Mouse (Mus musculus) kidney, adult 2 months (tissue): Measurements from ENCODE around the gene Cd7.

Experiments
- CTCF ChIP-seq: fragments of 200-500 bp; conservative IDR thresholded peaks from 2 replicates; pipeline ENCODE4 v1.5.1; 2011; ENCODE audit warnings: low read depth, mild to moderate bottlenecking, control low read depth, low read length, moderate library complexity, mixed read lengths; ENCODE audit not compliant: insufficient read depth, insufficient read length
- POLR2A ChIP-seq: fragments of 200-500 bp; IDR thresholded peaks from one replicate; pipeline ENCODE4 v1.6.1; 2011; ENCODE audit warnings: low read depth, low read length, control low read depth

DNA sequence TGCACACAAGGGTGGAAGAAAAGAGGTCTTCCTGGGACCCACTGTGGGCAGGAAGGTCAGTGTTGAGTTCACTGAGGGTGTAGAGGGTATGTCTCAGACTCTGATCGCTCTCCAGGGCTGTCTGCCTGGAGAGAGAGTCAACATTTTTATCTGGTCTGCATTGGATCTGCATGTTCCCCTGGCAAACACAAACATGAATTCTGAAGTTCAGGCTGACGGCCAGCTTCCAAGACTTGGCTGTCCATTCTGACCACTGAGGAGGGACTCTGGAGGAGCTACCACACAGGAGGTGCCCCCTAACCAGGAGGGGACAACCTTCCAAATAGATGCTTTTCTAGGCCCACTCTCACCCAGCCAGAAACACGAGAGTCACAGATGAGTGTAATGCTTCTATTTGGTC is 47.4 kb downstream of the Cd7 start:
- TF ChIP-seq POLR2A = no peak
- no peak for TF ChIP-seq CTCF
